Mouse (Mus musculus): ENCODE results near the gene Gapvd1. TPM values are rescaled to one million over a fixed set of nuclear protein-coding genes. Genes with fewer than 3 reads are reported as not detected.

The Gapvd1 gene
- polyA plus RNA-seq, 1 experiment from 2014 or later = 92.0 TPM

- H3K27ac ChIP-seq = no peak overlapping the region
- no peaks in the 10 kb centered on the region for H3K4me1 ChIP-seq
- no peak for DNase-seq (ENCODE audit: low spot score)
- no peaks in the 10 kb centered on the region for H3K27me3 ChIP-seq (ENCODE audit: low read depth, poor library complexity, severe bottlenecking)
- H3K9me3 ChIP-seq (replicated peaks) = no peaks in the 10 kb centered on the region
- WGBS = 93% methylated on average over 1 of the region's 1 CpGs
- peaks cover 8% of the 10 kb centered on the region; the same call in 1 of the 2 replicates for H3K36me3 ChIP-seq
- no peak overlapping the region for H3K4me3 ChIP-seq
These were observed 18.4 kb downstream of the Gapvd1 start for GRCm38 (mm10) chr2:34736626-34737025.

GRCm38 (mm10) chr2:34727045-34727728 lies 27.8 kb downstream of the Gapvd1 start:
- no peak for DNase-seq (ENCODE audit: low spot score)
- Histone ChIP-seq H3K9me3 (replicated peaks) (no peaks in the 10 kb centered on the region), H3K4me3 (no peak overlapping the region), H3K27me3 (ENCODE audit: low read depth, poor library complexity, severe bottlenecking) (no peaks in the 10 kb centered on the region), H3K27ac (no peak overlapping the region), H3K4me1 (no peaks in the 10 kb centered on the region), H3K36me3 (peaks cover 71% of the 10 kb centered on the region)
- 96% methylated on average over 8 of the region's 8 CpGs for WGBS

- Histone ChIP-seq H3K4me3 (no peak overlapping the region), H3K27me3 (ENCODE audit: low read depth, poor library complexity, severe bottlenecking) (no peaks in the 10 kb centered on the region), H3K9me3 (replicated peaks) (no peaks in the 10 kb centered on the region), H3K36me3 (peaks cover 87% of the 10 kb centered on the region), H3K4me1 (no peaks in the 10 kb centered on the region), H3K27ac (no peak overlapping the region)
- no peak for DNase-seq (ENCODE audit: low spot score)
- 96% methylated on average over 5 of the region's 5 CpGs for WGBS
These were observed 29.8 kb downstream of the Gapvd1 start for GRCm38 (mm10) chr2:34725269-34725668.

- Histone ChIP-seq H3K4me3 (no peak overlapping the region), H3K4me1 (no peaks in the 10 kb centered on the region), H3K27ac (no peak overlapping the region), H3K27me3 (ENCODE audit: low read depth, poor library complexity, severe bottlenecking) (no peaks in the 10 kb centered on the region), H3K36me3 (peaks cover 90% of the 10 kb centered on the region), H3K9me3 (replicated peaks) (no peaks in the 10 kb centered on the region)
- WGBS = 93% methylated on average over 2 of the region's 2 CpGs
- DNase-seq (ENCODE audit: low spot score) = no peak
These were observed 36.8 kb downstream of the Gapvd1 start for GRCm38 (mm10) chr2:34718196-34718595.

GRCm38 (mm10) chr2:34711904-34712303 lies 43.1 kb downstream of the Gapvd1 start:
- WGBS = 93% methylated on average over 6 of the region's 6 CpGs
- no peak overlapping the region for H3K4me3 ChIP-seq
- no peaks in the 10 kb centered on the region for H3K27me3 ChIP-seq (ENCODE audit: low read depth, poor library complexity, severe bottlenecking)
- no peak for DNase-seq (ENCODE audit: low spot score)
- no peaks in the 10 kb centered on the region for H3K4me1 ChIP-seq
- H3K9me3 ChIP-seq (replicated peaks) = no peaks in the 10 kb centered on the region
- H3K36me3 ChIP-seq = peaks cover 94% of the 10 kb centered on the region
- H3K27ac ChIP-seq = no peak overlapping the region

- Histone ChIP-seq H3K27me3 (ENCODE audit: low read depth, poor library complexity, severe bottlenecking) (no peaks in the 10 kb centered on the region), H3K4me3 (no peak overlapping the region), H3K36me3 (peaks cover 99% of the 10 kb centered on the region), H3K9me3 (replicated peaks) (no peaks in the 10 kb centered on the region), H3K4me1 (no peaks in the 10 kb centered on the region), H3K27ac (no peak overlapping the region)
- DNase-seq (ENCODE audit: low spot score) = no peak
- 96% methylated on average over 1 of the region's 1 CpGs for WGBS
These were observed 46.4 kb downstream of the Gapvd1 start for GRCm38 (mm10) chr2:34708675-34709074.

GRCm38 (mm10) chr2:34696592-34696991 lies 58.4 kb downstream of the Gapvd1 start:
- no peaks in the 10 kb centered on the region for H3K9me3 ChIP-seq (replicated peaks)
- no peak overlapping the region for H3K4me3 ChIP-seq
- H3K36me3 ChIP-seq = peaks cover 96% of the 10 kb centered on the region
- H3K27me3 ChIP-seq (ENCODE audit: low read depth, poor library complexity, severe bottlenecking) = no peaks in the 10 kb centered on the region
- H3K4me1 ChIP-seq = no peaks in the 10 kb centered on the region
- H3K27ac ChIP-seq = no peak overlapping the region
- DNase-seq (ENCODE audit: low spot score) = no peak

- no peaks in the 10 kb centered on the region for H3K27me3 ChIP-seq (ENCODE audit: low read depth, poor library complexity, severe bottlenecking)
- no peak overlapping the region for H3K4me3 ChIP-seq
- WGBS = 95% methylated on average over 10 of the region's 10 CpGs
- H3K9me3 ChIP-seq (replicated peaks) = no peaks in the 10 kb centered on the region
- no peak overlapping the region for H3K27ac ChIP-seq
- H3K4me1 ChIP-seq = no peaks in the 10 kb centered on the region
- no peak for DNase-seq (ENCODE audit: low spot score)
- peaks cover 95% of the 10 kb centered on the region for H3K36me3 ChIP-seq
These were observed 62.2 kb downstream of the Gapvd1 start for GRCm38 (mm10) chr2:34692861-34693260.

- no peaks in the 10 kb centered on the region for H3K9me3 ChIP-seq (replicated peaks)
- H3K27me3 ChIP-seq (ENCODE audit: low read depth, poor library complexity, severe bottlenecking) = no peaks in the 10 kb centered on the region
- no peak overlapping the region for H3K27ac ChIP-seq
- H3K4me1 ChIP-seq = no peaks in the 10 kb centered on the region
- 95% methylated on average over 9 of the region's 9 CpGs for WGBS
- DNase-seq (ENCODE audit: low spot score) = no peak
- peaks cover 82% of the 10 kb centered on the region for H3K36me3 ChIP-seq
- H3K4me3 ChIP-seq = no peak overlapping the region
These were observed 70.8 kb downstream of the Gapvd1 start for GRCm38 (mm10) chr2:34684076-34684870.

- no peak for DNase-seq (ENCODE audit: low spot score)
- Histone ChIP-seq H3K4me1 (no peaks in the 10 kb centered on the region), H3K9me3 (replicated peaks) (no peaks in the 10 kb centered on the region), H3K36me3 (peaks cover 68% of the 10 kb centered on the region), H3K27me3 (ENCODE audit: low read depth, poor library complexity, severe bottlenecking) (no peaks in the 10 kb centered on the region), H3K4me3 (no peak overlapping the region), H3K27ac (no peak overlapping the region)
- 91% methylated on average over 4 of the region's 4 CpGs for WGBS
These were observed 77.1 kb downstream of the Gapvd1 start for GRCm38 (mm10) chr2:34677976-34678375.

- H3K36me3 ChIP-seq = peaks cover 59% of the 10 kb centered on the region
- 94% methylated on average over 8 of the region's 8 CpGs for WGBS
These were observed 78.0 kb downstream of the Gapvd1 start for GRCm38 (mm10) chr2:34677061-34677460.

GRCm38 (mm10) chr2:34673846-34674245 lies 81.2 kb downstream of the Gapvd1 start:
- peaks cover 14% of the 10 kb centered on the region for H3K27me3 ChIP-seq (ENCODE audit: low read depth, poor library complexity, severe bottlenecking)
- no peak for DNase-seq (ENCODE audit: low spot score)
- no peak overlapping the region for H3K4me3 ChIP-seq
- WGBS = 93% methylated on average over 11 of the region's 11 CpGs
- H3K9me3 ChIP-seq (replicated peaks) = no peaks in the 10 kb centered on the region
- peaks cover 14% of the 10 kb centered on the region for H3K4me1 ChIP-seq
- H3K36me3 ChIP-seq = peaks cover 44% of the 10 kb centered on the region
- no peak overlapping the region for H3K27ac ChIP-seq

More at GRCm38 (mm10) chr2:34677061-34677460, 78.0 kb downstream of the Gapvd1 start:
- H3K4me3 ChIP-seq = no peak overlapping the region
- no peaks in the 10 kb centered on the region for H3K4me1 ChIP-seq
- no peaks in the 10 kb centered on the region for H3K9me3 ChIP-seq (replicated peaks)
- no peak overlapping the region for H3K27ac ChIP-seq
- DNase-seq (ENCODE audit: low spot score) = no peak
- no peaks in the 10 kb centered on the region for H3K27me3 ChIP-seq (ENCODE audit: low read depth, poor library complexity, severe bottlenecking)

GRCm38 (mm10) chr2:34671385-34672026 lies 83.5 kb downstream of the Gapvd1 start:
- H3K27ac ChIP-seq = peak overlapping the region; percentile 82
- peak; percentile 76 for DNase-seq (ENCODE audit: low spot score)
- peak overlapping the region; percentile 59 for H3K4me3 ChIP-seq
- peaks cover 27% of the 10 kb centered on the region for H3K4me1 ChIP-seq
- peaks cover 36% of the 10 kb centered on the region for H3K27me3 ChIP-seq (ENCODE audit: low read depth, poor library complexity, severe bottlenecking)
- H3K36me3 ChIP-seq = peaks cover 20% of the 10 kb centered on the region
- 36% methylated on average over 31 of the region's 31 CpGs for WGBS
- no peaks in the 10 kb centered on the region for H3K9me3 ChIP-seq (replicated peaks)
